Mouse (Mus musculus): Measurements from ENCODE around the gene Orc6.

Orc6 gene

DNA sequence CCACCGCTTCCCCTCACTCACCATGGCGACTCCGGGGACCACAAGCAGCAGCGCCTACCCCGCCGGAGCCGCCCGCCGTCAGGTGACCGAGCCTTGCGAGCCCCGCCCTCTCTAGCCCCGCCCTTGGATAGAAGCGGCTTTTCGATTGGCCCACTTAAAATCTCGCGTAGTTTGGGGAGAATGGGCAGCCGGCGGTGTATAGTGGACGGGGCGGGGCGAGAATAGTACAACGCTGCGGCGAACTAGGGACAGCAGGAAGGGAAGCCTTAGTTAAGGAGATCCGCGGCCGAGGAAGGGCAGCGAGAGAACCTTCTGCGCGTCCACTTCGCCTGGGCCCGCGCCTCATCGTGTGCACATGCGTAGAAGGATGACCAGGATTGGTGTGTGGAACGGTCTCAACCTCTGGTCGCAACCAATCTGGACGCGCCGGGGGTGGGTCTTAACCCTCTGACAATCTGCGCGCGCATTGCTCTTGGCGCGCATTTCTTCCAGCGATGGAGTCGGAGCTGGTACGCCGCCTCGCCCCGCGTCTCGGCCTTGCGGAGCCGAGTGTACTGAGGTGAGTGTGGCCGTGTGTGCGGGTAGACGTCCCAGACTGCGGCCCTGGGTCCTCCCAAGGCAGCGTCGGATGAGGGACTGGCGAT lies at the start of gene Orc6, which contains the start of gene Vps35:
TSS of gene Orc6 (plus strand) at position 199 of the 644 bp plus-strand sequence.
TSS of gene Vps35 (minus strand) at position 369 of the 644 bp plus-strand sequence.
- DNase-seq (ENCODE audit: low spot score in 2 of 2): peak; percentile 94 to 95

- DNase-seq (ENCODE audit: low spot score in 2 of 2): no peak
Measured at GRCm38 (mm10) chr8:85286846-85287245, 12.6 kb upstream of the Orc6 start.

- peak in 1 of 2 experiments; percentile 15 for DNase-seq (ENCODE audit: low spot score in 2 of 2)
Measured at GRCm38 (mm10) chr8:85298600-85299433, 615 bp upstream of the Orc6 start.

- DNase-seq (ENCODE audit: low spot score in 2 of 2): no peak
Measured at GRCm38 (mm10) chr8:85301941-85302340, 2.5 kb downstream of the Orc6 start.

DNA sequence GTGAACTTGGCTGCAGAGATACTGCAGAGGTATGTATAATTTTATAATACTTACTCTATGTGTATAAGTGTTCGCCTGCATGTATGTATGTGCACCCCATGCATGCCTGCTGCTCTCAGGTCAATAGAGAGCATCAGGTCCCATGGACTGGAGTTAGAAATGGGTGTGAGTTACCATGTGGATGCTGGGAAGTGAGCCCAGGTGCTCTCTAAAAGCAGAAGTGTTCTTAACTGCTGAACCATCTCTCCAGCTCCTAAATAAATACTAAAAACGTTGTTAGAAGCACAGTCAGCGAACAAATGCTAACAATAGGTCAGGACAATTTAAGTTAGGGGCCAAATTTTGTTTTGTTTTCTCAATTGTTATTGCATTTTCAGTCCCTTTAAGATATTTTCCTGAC lies 3.5 kb downstream of the Orc6 start:
- DNase-seq (ENCODE audit: low spot score in 2 of 2): no peak

DNA sequence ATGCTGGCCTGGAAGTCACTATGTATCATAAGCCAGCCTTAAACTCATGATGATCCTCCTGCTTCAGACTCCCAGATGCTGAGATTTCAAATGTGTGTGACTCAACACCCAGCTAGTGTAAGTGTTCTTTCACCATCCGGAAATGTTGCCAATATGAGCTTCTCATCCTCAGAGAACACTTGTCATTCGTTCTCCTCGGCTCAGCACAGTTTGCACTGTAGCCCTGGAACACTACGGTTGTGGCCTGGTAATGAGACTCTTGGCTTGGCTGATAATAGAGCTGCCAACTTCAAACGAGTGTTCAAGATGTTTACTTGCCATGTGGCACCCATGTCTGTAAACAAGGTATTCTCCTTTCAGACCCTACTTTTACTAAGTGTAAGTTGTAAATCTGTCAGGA lies 4.1 kb downstream of the Orc6 start:
- no peak for DNase-seq (ENCODE audit: low spot score in 2 of 2)

DNA sequence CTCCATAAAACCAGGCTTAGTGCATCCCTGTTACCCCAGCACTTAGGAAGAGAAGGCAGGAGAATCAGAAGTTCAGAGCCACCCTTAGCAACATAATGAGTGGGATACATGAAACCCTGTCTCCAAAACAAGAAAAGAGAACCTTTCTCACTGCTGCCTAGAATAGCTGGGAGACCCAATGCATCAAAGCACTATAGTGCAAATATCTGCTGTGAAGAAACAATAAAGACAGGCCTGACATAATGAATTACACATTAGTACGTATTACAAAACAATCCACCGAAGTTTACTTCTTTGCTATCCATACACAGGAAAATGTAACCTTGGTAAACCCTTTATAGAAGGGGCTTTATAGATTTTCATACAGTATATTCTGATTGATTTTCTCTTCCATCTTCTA lies 9.1 kb downstream of the Orc6 start:
- no peak for DNase-seq (ENCODE audit: low spot score in 2 of 2)

DNA sequence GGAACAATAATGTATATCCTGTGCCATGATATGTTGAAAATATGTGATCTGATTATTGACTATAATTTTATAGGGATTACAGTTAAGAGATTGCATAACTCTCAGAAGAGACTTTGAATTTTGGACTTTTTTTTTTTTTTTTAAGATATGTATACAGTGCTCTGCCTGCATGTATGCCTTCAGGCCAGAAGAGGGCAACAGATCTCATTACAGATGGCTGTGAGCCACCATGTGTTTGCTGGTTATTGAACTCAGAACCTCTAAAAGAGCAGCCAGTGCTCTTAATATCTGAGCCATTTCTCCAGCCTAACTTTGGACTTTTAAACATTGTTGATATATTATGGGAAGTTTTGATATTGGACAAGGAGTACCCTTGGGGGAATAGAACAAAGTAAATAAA lies 12.3 kb downstream of the Orc6 start:
- DNase-seq (ENCODE audit: low spot score in 2 of 2): no peak

GRCm38 (mm10) chr8:85313036-85313435 lies 13.6 kb downstream of the Orc6 start:
- no peak for DNase-seq (ENCODE audit: low spot score in 2 of 2)

DNA sequence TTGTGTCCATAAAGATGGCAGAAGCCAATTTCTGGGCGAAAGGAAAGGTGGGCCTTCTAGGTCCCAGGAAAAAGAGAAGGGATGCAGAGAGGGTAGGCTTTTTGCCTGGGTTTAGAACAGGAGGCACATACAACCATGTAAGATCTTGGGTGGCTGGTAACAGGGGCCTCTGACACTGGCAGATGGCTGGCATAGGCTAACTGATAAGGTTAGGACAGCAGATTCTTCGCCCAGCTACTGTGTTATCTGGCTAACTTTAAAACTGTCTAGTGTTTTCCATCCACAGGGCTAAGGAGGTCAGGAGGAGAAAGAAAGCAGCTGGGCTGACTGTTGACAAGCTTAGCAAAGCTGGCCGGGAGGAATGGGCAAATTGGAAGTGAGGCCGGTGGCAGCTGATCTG lies 19.1 kb downstream of the Orc6 start:
- DNase-seq (ENCODE audit: low spot score in 2 of 2): no peak

DNA sequence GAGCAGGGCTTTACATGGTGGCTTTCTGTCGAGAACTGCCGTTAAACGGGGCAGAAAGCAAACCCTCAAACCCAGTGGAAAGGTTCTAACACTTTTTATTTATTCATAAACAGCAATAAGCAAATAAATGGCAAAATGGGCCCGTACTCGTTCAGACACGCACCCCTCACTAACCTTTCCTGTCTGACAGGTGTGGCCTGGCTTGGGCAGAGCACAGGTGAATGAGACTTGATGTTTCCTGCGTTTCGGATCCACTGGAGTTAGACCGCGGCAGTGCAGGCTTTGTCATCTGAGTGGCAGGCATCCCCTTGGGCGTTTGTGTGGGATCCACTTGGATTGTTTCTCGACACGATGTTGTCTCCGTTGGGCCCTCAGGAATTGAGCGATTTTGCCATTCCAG lies 22.5 kb downstream of the Orc6 start:
- no peak for DNase-seq (ENCODE audit: low spot score in 2 of 2)

- DNase-seq (ENCODE audit: low spot score in 2 of 2): no peak
Measured at GRCm38 (mm10) chr8:85323084-85323483, 23.7 kb downstream of the Orc6 start.

DNA sequence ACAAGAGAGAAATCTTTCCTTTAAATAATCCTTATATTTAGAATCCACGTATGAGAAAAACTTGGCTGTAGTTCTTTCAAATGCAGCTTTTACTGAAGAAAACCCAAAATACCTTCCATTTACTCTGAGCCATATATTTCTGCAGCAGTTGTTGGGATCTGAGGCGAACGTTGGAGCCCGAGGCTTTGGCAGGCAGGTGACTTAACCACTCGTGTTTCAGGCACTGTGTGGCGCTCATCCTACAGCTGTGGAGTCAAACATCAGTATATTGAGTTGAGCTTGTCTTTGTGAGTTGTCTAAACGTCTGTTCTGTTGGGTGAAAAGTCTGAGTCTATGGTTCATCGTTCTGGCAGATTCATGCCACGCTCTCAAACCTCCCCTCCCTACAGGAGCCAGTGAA lies 27.6 kb downstream of the Orc6 start:
- DNase-seq (ENCODE audit: low spot score in 2 of 2): no peak

GRCm38 (mm10) chr8:85329506-85329905 lies 30.1 kb downstream of the Orc6 start:
- DNase-seq (ENCODE audit: low spot score in 2 of 2): no peak

DNA sequence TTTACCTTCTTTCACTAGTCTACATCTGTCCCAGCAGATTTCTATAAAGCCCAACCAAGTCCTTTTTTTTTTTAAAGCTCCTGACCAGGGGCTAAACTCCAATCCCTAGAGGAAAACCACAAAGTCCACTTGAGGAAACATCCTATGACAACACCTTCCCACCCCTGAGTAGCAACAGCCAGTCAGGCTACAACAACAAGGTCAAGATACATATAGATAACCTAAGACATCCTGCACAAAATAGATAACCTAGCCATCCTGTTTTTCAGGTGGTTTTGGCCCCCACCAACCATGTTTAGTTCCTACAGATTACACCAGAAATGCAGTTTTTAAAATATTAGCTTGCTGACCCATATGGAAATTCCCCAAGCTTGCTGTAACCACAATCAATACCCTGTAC lies 35.7 kb downstream of the Orc6 start:
- DNase-seq (ENCODE audit: low spot score in 2 of 2): no peak

DNA sequence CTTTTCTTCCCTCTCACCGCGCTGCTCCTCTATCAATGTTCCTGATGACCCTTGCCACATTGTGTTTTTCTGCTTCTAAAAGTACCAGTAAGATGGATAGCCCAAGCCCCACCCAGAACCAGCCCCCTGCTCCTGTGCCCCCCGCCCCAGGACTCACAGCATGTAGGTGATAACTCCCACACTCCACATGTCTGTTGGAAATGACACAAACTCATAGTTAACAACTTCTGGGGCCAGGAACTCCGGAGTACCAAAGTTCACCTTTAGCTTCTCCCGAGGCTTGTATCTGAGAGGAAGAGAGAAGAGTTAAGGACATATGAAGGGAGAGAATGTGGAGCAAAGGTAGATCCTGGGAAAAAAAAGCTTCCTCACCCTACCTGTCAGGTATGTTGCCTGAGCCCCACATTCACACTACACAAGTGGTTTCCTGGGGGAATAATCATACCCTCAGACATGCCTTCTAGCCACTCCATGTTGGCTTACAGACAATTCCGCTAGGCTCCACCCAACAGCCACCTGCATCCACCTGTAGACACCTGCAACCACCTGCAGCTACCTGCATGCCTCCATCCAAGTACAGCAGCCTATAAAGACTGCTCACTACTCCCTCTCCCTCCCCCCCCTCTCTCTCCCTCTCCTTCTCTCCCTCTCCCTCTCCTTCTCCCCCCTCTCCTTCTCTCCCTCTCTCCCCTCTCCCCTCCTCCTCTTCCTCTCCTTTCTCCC lies 36.9 kb downstream of the Orc6 start:
- DNase-seq (ENCODE audit: low spot score in 2 of 2): no peak

GRCm38 (mm10) chr8:85337681-85338080 lies 38.2 kb downstream of the Orc6 start:
- no peak for DNase-seq (ENCODE audit: low spot score in 2 of 2)

DNA sequence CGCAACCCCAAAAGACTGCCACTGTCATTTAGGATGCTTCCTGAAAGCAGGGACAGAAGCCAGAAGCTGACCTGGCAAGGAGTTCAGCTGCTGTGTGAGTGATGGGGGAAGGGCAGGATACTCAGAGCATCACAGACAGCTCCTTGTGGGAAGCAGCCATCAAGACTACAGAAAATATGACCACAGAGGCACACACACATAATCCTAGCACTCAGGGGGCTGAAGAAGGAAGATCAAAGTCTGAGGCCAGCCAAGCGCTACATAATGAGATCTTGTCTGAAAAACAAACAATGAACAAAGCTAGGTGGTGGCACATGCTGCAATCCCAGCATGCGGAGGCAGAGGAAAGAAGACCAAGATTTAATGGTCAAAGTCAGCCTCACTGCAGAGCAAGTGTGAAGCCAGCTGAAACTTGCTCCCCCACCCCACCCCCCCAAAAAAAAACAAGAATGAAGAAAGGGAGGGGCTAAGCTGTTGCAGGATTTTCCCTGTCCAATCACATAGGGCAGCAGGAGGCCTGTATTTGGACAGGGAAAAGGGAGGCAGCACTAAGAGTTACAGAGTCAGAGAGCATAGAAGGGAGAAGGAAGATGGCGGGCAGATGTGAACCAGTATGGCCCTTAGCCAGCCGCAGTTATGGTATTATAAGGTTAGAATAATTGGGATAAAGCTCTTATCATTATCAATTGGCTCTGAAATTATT lies 40.6 kb downstream of the Orc6 start:
- DNase-seq (ENCODE audit: low spot score in 2 of 2): no peak

DNA sequence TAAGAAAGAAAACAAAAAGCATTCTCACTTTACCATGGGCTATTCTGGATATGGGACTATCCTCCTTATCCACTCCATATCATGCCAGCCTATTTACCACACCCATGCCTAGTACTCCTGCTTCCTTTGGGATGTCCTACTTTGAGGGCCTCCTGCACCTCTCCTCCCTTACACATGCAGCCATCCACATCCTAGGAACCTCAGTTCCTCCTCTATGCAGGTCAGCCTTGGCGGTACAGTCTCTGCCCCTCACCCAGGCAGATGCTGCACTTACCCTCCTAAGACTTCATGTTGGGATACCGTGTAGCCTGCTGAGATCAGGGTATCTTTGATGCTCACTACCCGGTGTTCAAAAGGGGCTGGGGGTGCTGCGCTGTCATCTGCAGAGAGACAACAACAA lies 53.9 kb downstream of the Orc6 start:
- no peak for DNase-seq (ENCODE audit: low spot score in 2 of 2)

Measured in frontal cortex, postnatal 10 days (tissue).